Mouse (Mus musculus) forebrain, embryonic 12.5 days (tissue): Measurements from ENCODE around the gene Ccdc162. TPM values are rescaled to one million over a fixed set of nuclear protein-coding genes. Genes with fewer than 3 reads are reported as not detected.

ENCODE experiments used
- ATAC-seq: fragments of 200-750 bp; cut with Nextera tagmentation; 2 replicates; pipeline ENCODE4 v1.8.0; 2017; ENCODE audit warnings: moderate TSS enrichment; ENCODE audit not compliant: low FRiP score
- H3K27ac ChIP-seq: fragments of 300-500 bp; sonication (generic); 2 replicates; pipeline ENCODE4 v1.5.1; 2016; ENCODE audit warnings: mild to moderate bottlenecking
- H3K27me3 ChIP-seq: fragments of 300-500 bp; sonication (generic); 2 replicates; pipeline ENCODE4 v1.6.1; 2016; ENCODE audit warnings: mild to moderate bottlenecking
- H3K36me3 ChIP-seq: fragments of 300-500 bp; sonication (generic); replicated peaks from 2 replicates; pipeline ENCODE4 v1.6.1; 2016; ENCODE audit warnings: mild to moderate bottlenecking
- H3K4me1 ChIP-seq: fragments of 300-500 bp; sonication (generic); 2 replicates; pipeline ENCODE4 v1.6.1; 2016
- H3K4me2 ChIP-seq: fragments of 300-500 bp; sonication (generic); 2 replicates; pipeline ENCODE4 v1.6.1; 2016; ENCODE audit warnings: mild to moderate bottlenecking, moderate library complexity
- H3K4me3 ChIP-seq: fragments of 300-500 bp; sonication (generic); replicated peaks from 2 replicates; pipeline ENCODE4 v1.5.1; 2016; ENCODE audit warnings: mild to moderate bottlenecking
- H3K9ac ChIP-seq: fragments of 300-500 bp; sonication (generic); 2 replicates; pipeline ENCODE4 v1.6.1; 2016; ENCODE audit warnings: mild to moderate bottlenecking
- H3K9me3 ChIP-seq: fragments of 300-500 bp; sonication (generic); 2 replicates; pipeline ENCODE4 v1.6.1; 2016
- WGBS: fragments of 180-500 bp; shearing (Covaris S2); methylation state at CpG from one replicate; pipeline ENCODE4 v1.1.7; 2016; 5-methylcytosine and 5-hydroxymethylcytosine counted together
- polyA plus RNA-seq: library from polyadenylated mRNA; unstranded; fragments of >200 nt; fragmentation: Nextera tagmentation; extraction: Ambion mirVana; gene quantifications from 2 replicates; pipeline ENCODE4 v1.2.1, GENCODE M21; 2016

The Ccdc162 gene
- polyA plus RNA-seq: 0.31 and 0.88 TPM in 2 replicates

GRCm38 (mm10) chr10:41716029-41716897 lies at the start of gene Ccdc162:
Ccdc162 (minus strand) TSS chr10:41716634.
- Histone ChIP-seq H3K27me3 (no peaks in the 10 kb centered on the region), H3K4me3 (no peak within 1 kb of the TSS), H3K9me3 (no peaks in the 10 kb centered on the region), H3K4me1 (peaks cover 13% of the 10 kb centered on the region), H3K27ac (peak within 1 kb of the TSS; percentile 56; the same call in 1 of the 2 replicates), H3K9ac (no peak within 1 kb of the TSS), H3K4me2 (peak within 1 kb of the TSS; percentile 9; the same call in 1 of the 2 replicates), H3K36me3 (no peaks in the 10 kb centered on the region)
- WGBS: 41% methylated on average over 15 of the region's 15 CpGs
- ATAC-seq: no peak

- ATAC-seq: no peak
- Histone ChIP-seq H3K9ac (no peak overlapping the region), H3K27me3 (no peaks in the 10 kb centered on the region), H3K36me3 (no peaks in the 10 kb centered on the region), H3K4me1 (no peaks in the 10 kb centered on the region), H3K4me3 (no peak overlapping the region), H3K4me2 (no peak overlapping the region), H3K27ac (no peak overlapping the region), H3K9me3 (no peaks in the 10 kb centered on the region)
- WGBS: 93% methylated on average over 4 of the region's 4 CpGs
These were observed 49.2 kb upstream of the Ccdc162 start for GRCm38 (mm10) chr10:41765586-41765985.

- Histone ChIP-seq H3K36me3 (no peaks in the 10 kb centered on the region), H3K27me3 (no peaks in the 10 kb centered on the region), H3K27ac (no peak overlapping the region), H3K9ac (no peak overlapping the region), H3K4me2 (no peak overlapping the region), H3K4me3 (no peak overlapping the region), H3K4me1 (no peaks in the 10 kb centered on the region), H3K9me3 (no peaks in the 10 kb centered on the region)
- WGBS: 81% methylated on average over 3 of the region's 3 CpGs
- ATAC-seq: no peak
These were observed 47.4 kb upstream of the Ccdc162 start for GRCm38 (mm10) chr10:41763741-41764385.

- H3K9me3 ChIP-seq: no peaks in the 10 kb centered on the region
- H3K4me1 ChIP-seq: no peaks in the 10 kb centered on the region
- no peaks in the 10 kb centered on the region for H3K27me3 ChIP-seq
- H3K4me2 ChIP-seq: no peak overlapping the region
- no peak overlapping the region for H3K27ac ChIP-seq
- ATAC-seq: no peak
- 77% methylated on average over 3 of the region's 3 CpGs for WGBS
- H3K36me3 ChIP-seq: no peaks in the 10 kb centered on the region
- H3K4me3 ChIP-seq: no peak overlapping the region
- no peak overlapping the region for H3K9ac ChIP-seq
These were observed 44.4 kb upstream of the Ccdc162 start for GRCm38 (mm10) chr10:41760866-41761265.

- no peaks in the 10 kb centered on the region for H3K36me3 ChIP-seq
- H3K27me3 ChIP-seq: no peaks in the 10 kb centered on the region
- no peak overlapping the region for H3K4me3 ChIP-seq
- no peak overlapping the region for H3K27ac ChIP-seq
- no peak overlapping the region for H3K9ac ChIP-seq
- ATAC-seq: no peak
- H3K9me3 ChIP-seq: no peaks in the 10 kb centered on the region
- H3K4me1 ChIP-seq: no peaks in the 10 kb centered on the region
- no peak overlapping the region for H3K4me2 ChIP-seq
These were observed 41.6 kb upstream of the Ccdc162 start for GRCm38 (mm10) chr10:41758041-41758440.

GRCm38 (mm10) chr10:41757226-41757625 lies 40.8 kb upstream of the Ccdc162 start:
- Histone ChIP-seq H3K36me3 (no peaks in the 10 kb centered on the region), H3K9ac (no peak overlapping the region), H3K27ac (no peak overlapping the region), H3K27me3 (no peaks in the 10 kb centered on the region), H3K4me3 (no peak overlapping the region), H3K4me2 (no peak overlapping the region), H3K4me1 (no peaks in the 10 kb centered on the region), H3K9me3 (no peaks in the 10 kb centered on the region)
- ATAC-seq: no peak
- WGBS: 96% methylated on average over 5 of the region's 5 CpGs

GRCm38 (mm10) chr10:41751867-41752480 lies 35.5 kb upstream of the Ccdc162 start:
- Histone ChIP-seq H3K4me2 (no peak overlapping the region), H3K36me3 (no peaks in the 10 kb centered on the region), H3K27ac (no peak overlapping the region), H3K9ac (no peak overlapping the region), H3K4me3 (no peak overlapping the region), H3K4me1 (no peaks in the 10 kb centered on the region), H3K27me3 (no peaks in the 10 kb centered on the region), H3K9me3 (no peaks in the 10 kb centered on the region)
- ATAC-seq: no peak
- 86% methylated on average over 14 of the region's 14 CpGs for WGBS

- Histone ChIP-seq H3K36me3 (0 out of 2 replicates have a peak, but pooled peaks cover 6% of the 10 kb centered on the region), H3K9me3 (no peaks in the 10 kb centered on the region)
- WGBS: 88% methylated on average over 3 of the region's 3 CpGs
These were observed 32.9 kb upstream of the Ccdc162 start for GRCm38 (mm10) chr10:41749306-41749705.

GRCm38 (mm10) chr10:41746554-41746953 lies 30.1 kb upstream of the Ccdc162 start:
- H3K4me2 ChIP-seq: no peak overlapping the region
- no peak overlapping the region for H3K9ac ChIP-seq
- WGBS: 92% methylated on average over 5 of the region's 5 CpGs
- no peaks in the 10 kb centered on the region for H3K4me1 ChIP-seq
- H3K4me3 ChIP-seq: no peak overlapping the region
- no peak overlapping the region for H3K27ac ChIP-seq
- ATAC-seq: no peak
- H3K36me3 ChIP-seq: 0 out of 2 replicates have a peak, but pooled peaks cover 6% of the 10 kb centered on the region
- no peaks in the 10 kb centered on the region for H3K27me3 ChIP-seq
- H3K9me3 ChIP-seq: no peaks in the 10 kb centered on the region

More at GRCm38 (mm10) chr10:41749306-41749705, 32.9 kb upstream of the Ccdc162 start:
- ATAC-seq: no peak
- Histone ChIP-seq H3K4me3 (no peak overlapping the region), H3K4me1 (no peaks in the 10 kb centered on the region), H3K27me3 (no peaks in the 10 kb centered on the region), H3K4me2 (no peak overlapping the region), H3K27ac (no peak overlapping the region), H3K9ac (no peak overlapping the region)

- no peaks in the 10 kb centered on the region for H3K9me3 ChIP-seq
- H3K36me3 ChIP-seq: 0 out of 2 replicates have a peak, but pooled peaks cover 6% of the 10 kb centered on the region
- H3K4me3 ChIP-seq: no peak overlapping the region
- H3K9ac ChIP-seq: no peak overlapping the region
- no peak overlapping the region for H3K4me2 ChIP-seq
- no peaks in the 10 kb centered on the region for H3K4me1 ChIP-seq
- no peaks in the 10 kb centered on the region for H3K27me3 ChIP-seq
- no peak for ATAC-seq
- no peak overlapping the region for H3K27ac ChIP-seq
- WGBS: 90% methylated on average over 4 of the region's 4 CpGs
These were observed 27.6 kb upstream of the Ccdc162 start for GRCm38 (mm10) chr10:41744006-41744405.

- no peak overlapping the region for H3K9ac ChIP-seq
- WGBS: 90% methylated on average over 2 of the region's 2 CpGs
- H3K27ac ChIP-seq: no peak overlapping the region
- no peaks in the 10 kb centered on the region for H3K27me3 ChIP-seq
- no peak overlapping the region for H3K4me3 ChIP-seq
- H3K36me3 ChIP-seq: peaks cover 9% of the 10 kb centered on the region; the same call in 1 of the 2 replicates
- H3K4me1 ChIP-seq: peaks cover 4% of the 10 kb centered on the region; the same call in 1 of the 2 replicates
- no peak for ATAC-seq
- H3K4me2 ChIP-seq: no peak overlapping the region
- no peaks in the 10 kb centered on the region for H3K9me3 ChIP-seq
These were observed 23.8 kb upstream of the Ccdc162 start for GRCm38 (mm10) chr10:41740221-41740620.

- Histone ChIP-seq H3K27ac (no peak overlapping the region), H3K36me3 (peaks cover 5% of the 10 kb centered on the region; the same call in 1 of the 2 replicates), H3K4me3 (no peak overlapping the region), H3K4me1 (peaks cover 9% of the 10 kb centered on the region; the same call in 1 of the 2 replicates), H3K4me2 (no peak overlapping the region), H3K27me3 (no peaks in the 10 kb centered on the region), H3K9ac (no peak overlapping the region), H3K9me3 (no peaks in the 10 kb centered on the region)
- 95% methylated on average over 16 of the region's 16 CpGs for WGBS
- no peak for ATAC-seq
These were observed 20.8 kb upstream of the Ccdc162 start for GRCm38 (mm10) chr10:41737245-41737644.
